Mouse (Mus musculus): ENCODE data around the gene Ehmt2. TPM values are rescaled to one million over a fixed set of nuclear protein-coding genes. Genes with fewer than 3 reads are reported as not detected.

The Ehmt2 gene
- polyA plus RNA-seq, 1 experiment = 372 TPM

DNA sequence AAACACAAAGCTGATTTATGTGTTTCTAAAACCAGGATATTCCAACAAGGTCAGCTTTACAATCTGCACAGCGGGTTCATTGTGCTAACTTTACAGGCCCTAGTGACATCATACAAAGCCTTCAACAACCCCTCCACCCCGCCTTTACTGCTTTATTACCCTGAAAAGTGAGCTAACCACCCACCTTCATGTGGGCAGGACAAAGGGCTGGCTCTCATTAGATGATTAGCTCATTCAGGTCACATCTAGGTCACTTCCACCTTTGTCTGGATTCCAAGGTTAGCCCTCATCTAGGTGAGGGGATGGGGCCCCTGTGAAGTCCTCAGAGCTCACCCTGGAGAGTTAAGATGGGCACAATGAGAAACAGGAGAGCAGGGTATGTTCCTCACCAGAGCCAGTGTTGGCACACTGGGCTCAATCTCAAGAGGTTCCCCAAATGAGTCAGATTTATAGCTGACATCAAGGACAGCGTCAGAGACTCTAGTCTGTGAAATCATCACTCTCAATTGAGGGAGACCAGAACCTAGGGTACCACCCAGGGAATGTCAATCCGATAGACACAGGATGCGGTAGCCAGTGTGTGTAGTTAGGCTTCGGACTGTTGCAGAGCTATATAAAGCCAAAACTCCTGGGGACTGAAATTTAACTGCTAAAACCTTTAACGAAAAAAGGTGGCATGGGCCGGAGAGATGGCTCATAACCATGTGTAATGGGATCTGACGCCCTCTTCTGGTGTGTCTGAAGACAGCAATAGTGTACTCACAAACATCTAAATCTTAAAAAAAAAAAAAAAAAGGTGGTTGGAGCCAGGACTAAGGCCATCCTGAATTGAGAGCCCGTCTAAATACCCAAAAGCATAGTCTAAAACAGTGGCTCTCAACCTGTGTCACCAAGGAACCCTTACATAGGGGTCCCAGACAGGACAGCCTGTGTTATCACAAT lies 52.5 kb downstream of the Ehmt2 start:
- Histone ChIP-seq H3K36me3 (ENCODE audit: control insufficient read depth, insufficient read depth, low read length) (no peaks in the 10 kb centered on the region), H3K27ac (ENCODE audit: control insufficient read depth, insufficient read depth, low read length) (no peak overlapping the region), H3K4me3 (ENCODE audit: control insufficient read depth, insufficient read depth, low read length) (no peak overlapping the region), H3K27me3 (ENCODE audit: control insufficient read depth, insufficient read depth, low read length) (no peaks in the 10 kb centered on the region; the same call in 1 of the 2 replicates), H3K4me1 (replicated peaks; ENCODE audit: control insufficient read depth, insufficient read depth, low read length) (peaks cover 5% of the 10 kb centered on the region)
- TF ChIP-seq POLR2A (IDR thresholded peaks at IDR 0.05; ENCODE audit: control insufficient read depth, extremely low read depth, insufficient read depth, low read length, poor library complexity) = no peak
- TF ChIP-seq CTCF (IDR thresholded peaks at IDR 0.05; ENCODE audit: borderline replicate concordance, control insufficient read depth, extremely low read depth, insufficient read depth, low read length, poor library complexity) = no peak
- DNase-seq = no peak
- 50% methylated on average over 10 of the region's 10 CpGs for WGBS

DNA sequence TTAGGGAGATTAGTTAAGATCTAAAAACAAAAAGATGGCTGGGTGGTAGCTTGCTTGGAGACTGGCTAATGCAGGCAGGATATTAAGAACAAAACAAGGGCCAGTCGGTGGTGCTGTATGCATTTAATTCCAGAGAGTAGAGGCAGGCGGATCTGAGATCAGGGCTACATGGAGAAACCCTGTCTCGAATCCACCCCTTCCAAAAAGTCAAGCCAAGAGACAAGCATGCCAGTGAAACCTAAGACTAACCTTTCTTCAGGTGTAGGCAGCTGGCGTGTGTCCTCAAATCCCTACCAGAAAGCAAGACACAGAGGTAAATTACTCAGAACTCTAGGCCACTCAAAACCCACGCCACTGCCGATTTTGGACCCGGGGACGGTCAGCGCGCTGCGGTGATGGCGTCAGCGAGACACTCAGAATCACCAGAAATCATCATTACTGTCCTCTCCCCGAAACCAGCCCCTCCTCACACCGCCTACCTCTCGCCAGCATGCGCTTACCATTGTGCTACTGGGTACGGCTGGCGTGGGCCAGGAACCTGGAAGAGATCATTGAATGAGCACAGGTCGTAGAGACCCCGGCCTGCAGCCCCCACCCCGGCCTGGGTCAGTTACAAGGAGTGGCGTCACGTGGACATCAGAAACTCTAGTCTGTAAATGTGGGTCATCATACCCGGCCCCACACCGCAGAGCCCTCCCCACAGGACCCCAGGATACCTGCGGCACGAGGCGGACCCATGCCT lies 53.5 kb downstream of the Ehmt2 start:
- Histone ChIP-seq H3K36me3 (ENCODE audit: control insufficient read depth, insufficient read depth, low read length) (no peaks in the 10 kb centered on the region), H3K27me3 (ENCODE audit: control insufficient read depth, insufficient read depth, low read length) (no peaks in the 10 kb centered on the region; the same call in 1 of the 2 replicates), H3K27ac (ENCODE audit: control insufficient read depth, insufficient read depth, low read length) (0 out of 2 replicates have a peak overlapping the region, but pooled peaks have one; percentile 6), H3K4me1 (replicated peaks; ENCODE audit: control insufficient read depth, insufficient read depth, low read length) (peaks cover 5% of the 10 kb centered on the region), H3K4me3 (ENCODE audit: control insufficient read depth, insufficient read depth, low read length) (peak overlapping the region; percentile 99)
- no peak for TF ChIP-seq POLR2A (IDR thresholded peaks at IDR 0.05; ENCODE audit: control insufficient read depth, extremely low read depth, insufficient read depth, low read length, poor library complexity)
- TF ChIP-seq CTCF (IDR thresholded peaks at IDR 0.05; ENCODE audit: borderline replicate concordance, control insufficient read depth, extremely low read depth, insufficient read depth, low read length, poor library complexity) = 0 out of 2 replicates have a peak, but pooled peaks have one; percentile 33
- under 1% methylated on average over 29 of the region's 29 CpGs for WGBS
- DNase-seq = no peak

DNA sequence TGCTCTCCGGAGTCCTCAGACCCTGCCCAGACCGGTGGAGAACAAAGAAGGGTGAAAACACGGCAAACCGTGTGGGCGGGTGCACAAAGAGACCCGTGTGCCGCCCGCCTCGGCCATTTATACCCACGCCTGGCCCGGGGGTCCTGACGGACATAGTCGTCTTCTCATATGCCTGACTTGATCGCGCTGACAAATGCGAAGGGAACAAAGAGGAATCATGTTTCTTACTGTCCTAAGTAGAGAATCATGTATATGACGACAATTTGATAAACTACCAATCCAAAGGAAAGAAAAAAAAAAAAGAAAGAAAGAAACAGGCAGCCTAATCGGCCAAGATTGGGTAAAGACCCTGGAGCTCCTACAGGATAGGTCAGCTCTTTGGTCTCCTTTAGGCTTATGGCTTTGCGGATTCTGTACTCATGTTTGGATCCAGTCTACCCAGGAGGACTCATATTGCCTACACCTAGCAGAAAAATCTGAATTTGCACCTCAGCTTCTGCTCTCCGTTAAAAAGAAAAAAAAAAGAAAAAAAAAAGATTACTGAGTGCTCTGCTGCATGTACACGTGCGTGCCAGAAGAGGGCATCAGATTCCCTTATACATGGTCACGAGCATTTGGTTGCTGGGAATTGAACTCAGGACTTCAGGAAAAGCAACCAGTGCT lies 54.2 kb downstream of the Ehmt2 start:
- Histone ChIP-seq H3K27me3 (ENCODE audit: control insufficient read depth, insufficient read depth, low read length) (no peaks in the 10 kb centered on the region; the same call in 1 of the 2 replicates), H3K27ac (ENCODE audit: control insufficient read depth, insufficient read depth, low read length) (0 out of 2 replicates have a peak overlapping the region, but pooled peaks have one; percentile 6), H3K4me1 (replicated peaks; ENCODE audit: control insufficient read depth, insufficient read depth, low read length) (peaks cover 5% of the 10 kb centered on the region), H3K4me3 (ENCODE audit: control insufficient read depth, insufficient read depth, low read length) (peak overlapping the region; percentile 99), H3K36me3 (ENCODE audit: control insufficient read depth, insufficient read depth, low read length) (no peaks in the 10 kb centered on the region)
- under 1% methylated on average over 23 of the region's 23 CpGs for WGBS
- TF ChIP-seq CTCF (IDR thresholded peaks at IDR 0.05; ENCODE audit: borderline replicate concordance, control insufficient read depth, extremely low read depth, insufficient read depth, low read length, poor library complexity) (no peak), POLR2A (IDR thresholded peaks at IDR 0.05; ENCODE audit: control insufficient read depth, extremely low read depth, insufficient read depth, low read length, poor library complexity) (peak; percentile 79)
- peak; percentile 74 for DNase-seq

DNA sequence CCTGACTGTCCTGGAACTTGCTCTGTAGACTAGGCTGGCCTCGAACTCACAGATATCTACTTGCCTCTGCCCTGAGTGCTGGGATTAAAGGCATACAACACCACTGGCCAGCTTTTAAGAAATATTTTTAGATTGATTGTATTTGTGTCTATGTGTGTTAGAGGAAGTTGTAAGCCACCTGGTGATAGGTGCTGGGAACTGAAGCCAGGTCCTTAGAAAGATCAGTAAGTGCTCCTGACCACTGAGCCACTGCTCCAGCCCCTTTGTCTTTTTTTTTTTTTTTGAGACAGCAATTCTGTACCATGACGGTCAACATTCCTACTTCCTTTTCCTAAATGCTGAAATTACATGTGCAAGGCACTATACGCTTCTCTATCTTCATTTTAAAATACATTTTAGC lies 55.0 kb downstream of the Ehmt2 start:
- 88% methylated on average over 3 of the region's 3 CpGs for WGBS
- Histone ChIP-seq H3K4me1 (replicated peaks; ENCODE audit: control insufficient read depth, insufficient read depth, low read length) (peaks cover 5% of the 10 kb centered on the region), H3K27me3 (ENCODE audit: control insufficient read depth, insufficient read depth, low read length) (no peaks in the 10 kb centered on the region; the same call in 1 of the 2 replicates), H3K36me3 (ENCODE audit: control insufficient read depth, insufficient read depth, low read length) (no peaks in the 10 kb centered on the region), H3K4me3 (ENCODE audit: control insufficient read depth, insufficient read depth, low read length) (no peak overlapping the region), H3K27ac (ENCODE audit: control insufficient read depth, insufficient read depth, low read length) (no peak overlapping the region)
- no peak for DNase-seq
- TF ChIP-seq POLR2A (IDR thresholded peaks at IDR 0.05; ENCODE audit: control insufficient read depth, extremely low read depth, insufficient read depth, low read length, poor library complexity) (no peak), CTCF (IDR thresholded peaks at IDR 0.05; ENCODE audit: borderline replicate concordance, control insufficient read depth, extremely low read depth, insufficient read depth, low read length, poor library complexity) (no peak)

DNA sequence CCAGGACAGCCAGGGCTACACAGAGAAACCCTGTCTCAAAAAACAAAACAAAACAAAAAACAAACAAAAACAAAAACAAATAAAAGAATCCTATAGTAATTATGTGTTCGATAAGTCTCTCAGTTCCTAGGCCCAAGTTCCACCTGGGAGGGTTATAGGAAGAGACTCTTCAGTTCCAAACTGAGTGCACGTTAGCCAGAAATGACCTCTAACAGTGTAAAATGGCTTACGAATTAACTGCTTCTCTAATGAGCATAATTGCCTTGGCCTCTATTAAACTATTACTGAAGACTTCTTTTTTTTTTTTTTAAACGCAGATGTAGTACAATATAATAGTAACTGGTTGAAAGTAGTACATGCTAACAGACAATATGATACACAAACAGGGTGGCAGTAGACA lies 55.6 kb downstream of the Ehmt2 start:
- DNase-seq = no peak
- Histone ChIP-seq H3K27ac (ENCODE audit: control insufficient read depth, insufficient read depth, low read length) (no peak overlapping the region), H3K4me1 (replicated peaks; ENCODE audit: control insufficient read depth, insufficient read depth, low read length) (peaks cover 5% of the 10 kb centered on the region), H3K36me3 (ENCODE audit: control insufficient read depth, insufficient read depth, low read length) (no peaks in the 10 kb centered on the region), H3K4me3 (ENCODE audit: control insufficient read depth, insufficient read depth, low read length) (no peak overlapping the region), H3K27me3 (ENCODE audit: control insufficient read depth, insufficient read depth, low read length) (no peaks in the 10 kb centered on the region; the same call in 1 of the 2 replicates)
- TF ChIP-seq POLR2A (IDR thresholded peaks at IDR 0.05; ENCODE audit: control insufficient read depth, extremely low read depth, insufficient read depth, low read length, poor library complexity) (no peak), CTCF (IDR thresholded peaks at IDR 0.05; ENCODE audit: borderline replicate concordance, control insufficient read depth, extremely low read depth, insufficient read depth, low read length, poor library complexity) (no peak)
- 95% methylated on average over 4 of the region's 4 CpGs for WGBS

DNA sequence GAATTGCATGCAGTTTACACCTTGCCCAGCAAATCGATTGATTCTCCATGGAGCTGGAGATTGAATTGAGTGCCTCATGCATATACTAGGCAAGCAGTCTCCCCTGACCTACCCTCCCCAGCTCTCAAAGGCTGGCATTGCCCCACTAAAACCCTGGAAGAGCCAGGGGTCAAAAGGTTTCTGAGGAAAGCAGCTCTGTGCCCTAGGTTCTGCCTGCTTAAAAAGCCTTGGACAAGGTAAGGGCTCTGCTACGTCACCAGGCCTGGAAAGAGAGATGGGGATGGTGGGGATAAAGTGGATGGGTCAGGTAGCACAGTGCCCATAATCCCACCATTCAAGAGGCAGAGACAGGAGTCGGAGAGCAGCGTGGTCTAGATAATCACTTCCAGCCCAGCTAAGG lies 56.6 kb downstream of the Ehmt2 start:
- DNase-seq = no peak
- Histone ChIP-seq H3K27me3 (ENCODE audit: control insufficient read depth, insufficient read depth, low read length) (no peaks in the 10 kb centered on the region; the same call in 1 of the 2 replicates), H3K36me3 (ENCODE audit: control insufficient read depth, insufficient read depth, low read length) (no peaks in the 10 kb centered on the region), H3K4me3 (ENCODE audit: control insufficient read depth, insufficient read depth, low read length) (no peak overlapping the region), H3K27ac (ENCODE audit: control insufficient read depth, insufficient read depth, low read length) (no peak overlapping the region), H3K4me1 (replicated peaks; ENCODE audit: control insufficient read depth, insufficient read depth, low read length) (peaks cover 8% of the 10 kb centered on the region)
- 96% methylated on average over 4 of the region's 4 CpGs for WGBS
- TF ChIP-seq CTCF (IDR thresholded peaks at IDR 0.05; ENCODE audit: borderline replicate concordance, control insufficient read depth, extremely low read depth, insufficient read depth, low read length, poor library complexity) (no peak), POLR2A (IDR thresholded peaks at IDR 0.05; ENCODE audit: control insufficient read depth, extremely low read depth, insufficient read depth, low read length, poor library complexity) (no peak)
